Mouse (Mus musculus): ENCODE results near the gene Ifitm3.
"Not testable (repeated sequence)": the region's sequence is repeated elsewhere in the genome, so short reads cannot be mapped to it uniquely, and the experiment has no call there.

DNA sequence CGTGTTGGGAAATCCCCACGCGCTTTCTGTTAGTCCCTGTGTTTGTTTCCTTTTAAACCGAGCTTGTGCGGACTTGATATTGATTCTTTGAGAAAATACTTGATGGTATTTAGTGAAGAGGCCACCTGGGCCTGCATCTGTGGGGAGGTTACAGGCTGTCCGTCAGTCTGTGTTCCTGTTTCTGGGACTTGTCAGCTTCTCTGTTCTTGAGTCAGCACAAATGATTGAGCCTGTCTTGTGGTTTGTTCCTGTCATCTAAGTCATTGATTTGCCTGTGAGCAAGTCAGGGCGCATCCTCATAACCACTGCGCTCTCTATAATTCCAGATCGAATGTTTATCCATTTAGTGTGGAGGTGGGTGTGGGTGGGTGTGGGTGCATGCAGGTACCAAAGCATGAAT is 33.9 kb downstream of the Ifitm3 start:
- TF ChIP-seq CTCF (IDR thresholded peaks at IDR 0.05; ENCODE audit: control insufficient read depth, insufficient read depth, insufficient replicate concordance, low read depth, low read length); POLR2A (IDR thresholded peaks at IDR 0.05; ENCODE audit: control insufficient read depth, low read depth, low read length): not testable (repeated sequence)
